Mouse (Mus musculus): ENCODE measurements around the gene Ttc16.

The Ttc16 gene

DNA sequence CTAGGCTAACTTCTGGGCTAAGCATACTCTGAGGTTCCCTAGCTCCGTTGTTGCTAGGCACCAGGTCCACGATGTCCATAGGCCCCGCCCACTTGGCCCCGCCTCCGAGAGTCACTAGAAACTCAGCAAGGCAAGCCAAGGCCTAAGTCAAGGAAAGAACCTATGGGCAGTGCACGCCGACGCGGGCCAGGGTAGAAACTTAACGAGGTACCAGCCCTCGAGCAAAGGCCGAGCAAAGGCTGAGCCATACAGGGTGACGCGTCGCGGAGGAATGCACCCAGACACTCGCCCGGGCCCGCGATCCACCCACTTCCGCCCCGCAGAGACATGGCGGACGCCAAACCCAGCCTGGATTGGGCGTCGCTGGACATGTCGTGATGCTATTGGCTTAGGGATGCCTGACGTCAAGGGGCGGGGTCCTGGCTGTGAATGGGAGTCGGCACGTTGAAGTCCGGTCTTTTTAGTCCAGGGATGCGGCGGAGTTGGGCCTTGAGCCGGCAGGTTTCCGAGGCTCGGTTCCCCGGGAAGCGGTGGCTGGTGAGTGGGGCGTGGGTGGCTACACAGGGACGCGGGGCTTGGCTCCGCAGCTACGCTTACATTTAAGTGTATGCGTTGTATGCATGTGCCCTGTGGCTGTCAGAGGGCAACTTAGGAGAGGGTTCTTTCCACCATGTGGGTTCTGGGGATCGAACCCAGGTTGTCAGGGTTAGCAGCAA, at the start of gene Ttc16, which contains the start of gene Ptrh1:
Gene Ttc16, minus strand, starts transcription at position 275 of the 716 bp plus-strand sequence.
Gene Ptrh1, plus strand, starts transcription at position 428 of the 716 bp plus-strand sequence.
- peak; percentile 90 for DNase-seq (ENCODE audit: low read depth, low spot score)

DNA sequence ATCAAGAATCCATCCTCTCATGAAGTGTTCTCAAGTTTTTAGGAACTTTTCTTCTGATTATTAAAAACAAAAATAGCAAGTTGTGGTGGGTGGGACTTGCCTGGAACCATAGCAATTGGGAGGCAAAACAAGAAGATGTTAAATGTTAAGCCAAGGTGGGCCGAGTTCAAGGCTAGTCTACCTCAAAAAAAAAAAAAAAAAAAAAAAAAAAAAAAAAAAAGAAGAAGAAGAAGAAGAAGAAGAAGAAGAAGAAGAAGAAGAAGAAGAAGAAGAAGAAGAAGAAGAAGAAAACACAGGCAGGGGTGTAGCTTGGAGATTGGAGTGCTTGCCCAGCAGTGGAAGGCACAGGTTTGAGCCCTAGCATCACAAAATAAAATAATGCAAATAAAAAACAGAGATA, 49.3 kb upstream of the Ttc16 start:
- DNase-seq (ENCODE audit: low read depth, low spot score): no peak

DNA sequence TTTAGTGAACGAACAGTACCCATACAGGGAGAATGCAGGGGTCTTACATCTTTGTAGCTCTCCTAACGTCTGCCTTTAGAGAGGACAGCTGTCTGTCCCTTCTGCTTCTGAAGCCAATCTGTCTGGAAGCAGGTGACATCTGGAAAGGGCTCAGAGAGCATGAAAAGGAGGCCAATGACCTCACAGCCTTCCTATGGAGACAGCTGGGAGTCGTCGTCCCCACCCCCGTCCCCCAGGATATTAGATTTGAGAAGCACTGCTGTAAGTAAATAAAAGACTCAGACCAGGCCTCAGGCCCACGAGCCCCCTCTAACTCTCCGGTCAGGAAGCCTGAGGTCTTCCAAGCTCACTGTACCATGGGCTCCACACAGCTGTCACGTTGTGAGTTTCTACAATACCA, 48.7 kb upstream of the Ttc16 start:
- DNase-seq (ENCODE audit: low read depth, low spot score): no peak

DNA sequence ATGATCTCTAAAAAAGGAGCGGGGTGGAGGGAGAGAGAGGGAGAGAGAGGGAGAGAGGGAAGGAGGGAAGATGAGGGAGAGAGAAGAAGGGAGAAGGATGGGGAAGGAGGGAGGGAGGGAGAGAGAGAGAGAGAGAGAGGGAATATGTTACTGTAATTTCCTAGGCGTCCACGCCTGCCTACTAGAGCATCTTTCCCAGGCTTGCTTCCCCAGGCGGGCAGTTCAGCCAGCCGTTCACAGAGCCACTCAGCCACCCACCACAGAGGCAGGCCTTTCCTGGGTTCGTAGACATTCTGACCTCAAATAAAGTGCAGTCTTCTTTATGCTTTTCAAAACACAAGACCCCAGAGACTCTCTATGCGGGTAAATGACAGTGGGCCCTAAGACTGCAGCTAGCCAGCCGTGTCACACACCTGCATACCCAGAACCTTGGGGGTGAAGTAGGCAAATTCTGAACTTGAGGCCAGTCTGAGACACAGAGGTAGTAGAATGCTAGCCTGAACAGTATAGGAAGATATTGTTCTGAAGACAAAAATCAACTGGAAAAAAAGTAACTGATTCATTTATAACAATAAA, 48.2 kb upstream of the Ttc16 start:
- DNase-seq (ENCODE audit: low read depth, low spot score): no peak

DNA sequence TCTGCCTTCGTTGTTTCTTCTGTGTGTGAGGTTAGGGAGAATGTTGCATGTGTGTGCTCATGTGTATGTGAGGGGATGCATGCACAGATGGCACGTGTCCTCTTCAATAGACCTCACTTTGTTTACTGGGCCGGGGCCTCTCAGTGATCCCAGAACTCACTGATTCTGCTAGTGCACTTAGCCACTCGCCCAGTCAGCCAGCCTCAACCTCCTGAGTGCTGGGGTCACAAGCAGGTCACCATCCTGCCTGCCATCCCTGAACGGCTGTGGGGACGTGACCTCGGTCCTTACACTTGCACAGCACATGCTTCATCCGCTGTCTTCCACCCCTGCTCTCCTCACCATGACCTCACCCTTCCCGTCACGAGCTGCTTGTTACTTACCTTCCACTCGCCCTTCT, 47.7 kb upstream of the Ttc16 start:
- DNase-seq (ENCODE audit: low read depth, low spot score): no peak

DNA sequence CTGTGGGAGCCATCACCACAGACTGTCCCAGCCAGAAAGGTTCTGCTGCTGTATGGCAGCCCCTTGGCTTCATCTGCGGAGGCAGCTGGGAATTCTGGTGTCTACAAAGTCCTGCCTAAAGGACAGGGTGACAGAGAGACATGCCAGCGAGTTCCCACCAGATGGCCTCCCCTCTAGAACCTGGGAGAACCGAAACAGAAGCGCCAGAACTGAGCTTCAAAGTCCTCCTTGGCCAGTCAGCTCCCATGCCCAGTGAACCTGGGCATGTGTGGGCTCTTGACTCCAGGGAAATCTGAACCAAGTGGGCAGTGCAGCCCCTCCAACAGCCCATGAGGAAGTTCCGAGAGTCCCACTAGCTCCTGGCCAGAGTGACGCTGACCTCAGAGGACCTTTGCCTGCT, 47.2 kb upstream of the Ttc16 start:
- DNase-seq (ENCODE audit: low read depth, low spot score): no peak

DNA sequence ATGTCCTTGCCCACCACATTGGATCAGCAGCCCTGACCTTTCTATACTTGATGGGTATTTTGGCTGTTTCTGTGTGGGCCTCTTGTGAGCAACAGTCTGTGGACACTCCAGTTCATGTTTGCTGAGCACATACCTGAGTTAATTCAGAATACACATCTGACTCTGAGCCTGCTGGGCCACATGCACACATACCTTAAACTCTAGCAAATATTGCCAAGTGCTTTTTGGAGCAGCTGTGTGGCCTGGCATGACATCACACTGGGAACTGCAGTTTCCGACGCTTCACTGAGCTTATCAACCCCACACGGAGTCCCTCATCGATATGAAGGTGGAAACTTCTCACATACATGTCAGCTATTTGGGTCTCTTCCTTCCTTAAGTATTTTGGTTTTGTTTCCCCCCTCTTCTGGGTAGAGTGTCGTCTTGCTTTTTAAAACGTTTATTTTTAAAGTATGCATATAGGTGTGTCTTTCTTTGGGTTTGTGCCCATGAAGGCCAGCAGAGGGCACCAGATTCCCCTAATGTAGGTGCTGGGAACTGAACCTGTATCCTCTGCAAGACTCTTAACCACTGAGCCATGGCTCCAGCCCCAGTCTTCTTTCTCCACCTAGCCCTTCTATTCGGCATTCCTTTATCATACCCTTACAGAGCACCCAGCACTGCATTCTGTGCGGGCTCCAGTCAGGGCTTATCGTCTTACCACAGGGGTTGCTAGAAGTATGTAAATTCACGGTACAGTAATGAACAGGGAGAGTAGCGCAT, 45.8 kb upstream of the Ttc16 start:
- peak; percentile 22 for DNase-seq (ENCODE audit: low read depth, low spot score)

DNA sequence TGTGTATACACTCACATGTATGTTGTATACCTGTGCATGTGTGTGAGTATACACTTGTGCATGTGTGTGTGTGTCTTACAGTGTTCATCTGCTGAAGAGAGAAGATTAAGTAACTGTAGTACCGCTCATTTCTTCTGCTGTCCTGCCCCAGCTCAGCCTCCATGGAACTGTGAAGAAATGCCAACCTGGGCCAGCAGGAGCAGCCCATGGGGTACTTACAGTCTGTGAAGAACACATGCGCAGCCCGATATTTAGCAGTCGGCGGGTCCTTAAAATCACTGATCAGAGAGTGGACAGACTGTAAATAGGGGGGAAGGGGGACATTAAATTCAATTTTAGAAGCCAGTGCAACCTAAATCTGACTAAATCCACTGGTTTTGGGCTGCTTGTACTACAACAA, 42.8 kb upstream of the Ttc16 start:
- no peak for DNase-seq (ENCODE audit: low read depth, low spot score)

DNA sequence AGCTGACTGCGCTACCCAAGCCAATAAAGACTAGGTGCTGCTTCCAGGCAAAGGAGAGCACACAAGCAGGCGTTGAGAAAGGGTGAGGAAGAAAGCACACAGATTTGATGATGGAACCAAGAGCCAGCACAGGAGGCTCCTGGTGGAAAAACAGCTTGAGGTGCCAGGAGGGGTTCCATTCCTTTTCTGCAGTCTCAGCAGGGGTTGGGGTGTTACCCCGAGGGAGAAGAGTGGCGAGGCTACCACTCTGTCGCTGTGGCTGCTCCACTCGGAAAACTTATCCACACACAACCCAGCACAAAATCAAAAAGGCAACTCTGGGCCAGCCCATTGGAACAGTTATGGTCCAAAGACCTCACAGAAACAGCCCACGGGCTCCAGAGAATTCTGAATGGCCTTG, 42.2 kb upstream of the Ttc16 start:
- DNase-seq (ENCODE audit: low read depth, low spot score): no peak

DNA sequence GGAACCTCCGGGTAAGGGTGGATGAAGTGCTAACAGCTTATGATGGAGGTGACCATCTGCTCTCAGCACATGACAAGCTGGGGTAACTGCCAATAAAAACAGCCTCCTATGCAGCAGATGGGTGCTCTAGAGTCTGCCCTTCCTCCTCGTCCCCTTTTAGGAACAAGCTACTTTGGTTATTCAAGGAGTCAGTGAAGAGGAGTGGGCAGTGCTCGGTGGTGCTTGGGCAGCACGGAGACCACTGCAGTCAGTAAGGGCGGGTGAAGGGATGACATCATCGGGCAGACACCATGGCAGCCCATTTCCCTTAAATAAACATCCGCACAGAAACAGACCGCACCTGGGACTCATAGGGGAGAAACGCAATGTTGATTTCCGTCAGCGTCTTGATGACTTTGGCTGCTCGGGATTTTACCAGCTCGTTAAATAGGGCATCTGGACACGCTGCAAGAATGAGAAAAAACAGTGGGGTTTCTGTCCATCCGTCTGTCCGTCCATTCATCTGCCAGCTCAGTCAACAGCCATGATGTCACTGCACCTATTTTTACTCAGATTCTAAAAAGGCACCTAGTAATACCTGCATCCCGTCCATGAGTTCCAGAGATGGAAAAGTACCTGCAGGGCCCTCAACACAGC, 41.6 kb upstream of the Ttc16 start:
- no peak for DNase-seq (ENCODE audit: low read depth, low spot score)

DNA sequence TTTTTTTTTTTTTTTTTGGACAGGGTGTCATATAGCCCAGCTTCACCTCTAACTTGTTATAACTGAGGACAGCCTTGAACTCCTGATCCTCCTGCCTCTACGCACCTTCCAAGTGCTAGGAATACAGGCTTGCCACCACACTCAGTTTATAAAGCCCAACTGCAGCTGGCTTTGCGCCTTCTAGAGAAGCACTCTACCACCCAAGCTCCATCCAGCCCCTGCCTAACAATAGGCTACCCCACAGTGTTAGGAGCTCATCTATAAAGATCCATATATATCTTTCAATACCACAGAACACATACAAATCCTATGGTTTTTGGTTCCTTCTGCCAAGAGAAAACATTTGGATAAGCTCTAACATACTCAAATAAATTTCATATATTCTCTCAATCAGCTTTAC, 41.1 kb upstream of the Ttc16 start:
- no peak for DNase-seq (ENCODE audit: low read depth, low spot score)

DNA sequence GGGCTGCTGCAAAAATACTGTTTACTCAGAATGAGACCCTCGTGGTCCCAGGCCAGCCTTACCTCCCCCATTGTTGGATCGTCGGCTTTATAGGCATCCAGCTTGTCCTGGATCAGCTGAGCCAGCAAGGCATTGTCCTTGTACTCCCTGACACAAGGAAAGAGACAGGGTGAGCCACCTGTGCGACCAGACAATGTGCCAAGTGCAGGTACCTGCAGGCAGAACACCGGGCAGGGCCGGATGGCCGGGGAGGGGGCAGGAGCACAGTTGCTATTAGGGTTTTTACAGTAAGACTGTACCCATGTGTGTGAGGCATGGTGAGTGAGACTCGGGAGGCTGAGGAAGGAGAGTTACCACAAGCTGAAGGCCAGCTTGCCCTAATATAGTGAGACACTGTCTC, 36.5 kb upstream of the Ttc16 start:
- DNase-seq (ENCODE audit: low read depth, low spot score): no peak

DNA sequence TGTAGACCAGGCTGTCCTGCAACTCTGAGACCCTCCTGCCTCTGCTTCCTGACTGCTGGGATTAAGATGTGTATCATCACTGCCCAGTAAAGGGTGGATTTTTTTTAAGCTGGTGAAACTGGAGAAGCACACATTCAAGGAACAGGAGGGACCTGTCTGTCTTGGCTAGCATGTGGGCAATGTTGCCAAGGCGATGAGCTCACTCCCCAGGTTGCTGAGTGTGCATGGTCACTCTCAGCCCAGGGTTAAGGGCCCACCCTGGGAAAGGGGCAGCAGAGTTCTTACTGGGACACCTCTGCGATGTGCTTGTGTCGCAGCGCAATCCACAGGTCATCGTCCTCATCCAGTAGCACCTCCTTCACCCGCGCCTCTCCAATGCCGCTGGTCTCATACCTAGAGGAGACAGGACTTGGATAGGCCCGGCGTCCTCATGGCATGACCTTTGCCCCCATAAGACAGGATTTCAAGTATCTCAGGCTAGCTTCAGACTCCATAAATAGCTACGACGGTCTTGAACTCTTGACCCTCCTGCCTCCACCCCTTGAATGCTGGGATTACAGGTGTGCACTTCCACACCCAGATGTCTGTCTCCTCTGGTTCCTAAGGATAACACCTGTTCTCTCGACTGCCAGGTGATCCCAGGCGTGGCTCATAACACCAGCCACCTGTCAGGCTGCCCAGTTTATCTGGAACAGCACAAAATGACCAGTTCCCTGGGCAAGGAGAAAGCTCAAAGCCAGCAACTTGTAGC, 33.6 kb upstream of the Ttc16 start:
- no peak for DNase-seq (ENCODE audit: low read depth, low spot score)

DNA sequence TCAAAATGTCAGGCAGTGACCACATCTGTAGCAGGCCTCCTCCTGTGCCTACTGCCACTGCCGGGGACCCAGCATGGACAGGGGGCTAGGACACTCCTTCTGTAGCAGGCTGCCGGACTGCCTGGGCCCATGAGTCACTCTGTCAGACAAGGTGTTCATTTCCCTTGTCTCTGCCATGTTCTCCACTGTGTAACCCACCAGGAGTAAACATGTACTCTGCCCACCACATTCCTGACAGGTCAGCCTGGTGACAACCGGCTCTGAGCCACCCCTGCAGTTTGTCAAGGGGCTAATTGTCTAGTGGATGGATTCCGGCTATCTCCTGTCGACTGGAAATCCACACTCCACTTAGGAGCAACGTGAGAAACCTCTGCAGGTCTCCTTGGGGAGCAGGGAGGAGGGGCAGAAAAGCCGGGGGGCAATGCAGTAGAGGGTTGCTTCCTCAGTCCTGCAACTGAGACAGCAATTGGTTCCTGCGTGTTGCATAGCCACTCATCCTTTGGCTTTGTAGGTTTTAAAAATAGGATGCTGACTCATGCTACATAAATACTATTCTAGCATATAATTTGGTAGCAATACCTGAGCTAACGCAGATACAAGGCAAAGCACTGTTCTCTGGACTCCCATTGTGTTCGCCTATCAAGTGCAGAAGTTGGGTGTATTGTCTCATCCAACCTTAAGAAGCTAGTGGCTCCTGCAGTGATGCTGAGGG, 23.0 kb upstream of the Ttc16 start:
- no peak for DNase-seq (ENCODE audit: low read depth, low spot score)

DNA sequence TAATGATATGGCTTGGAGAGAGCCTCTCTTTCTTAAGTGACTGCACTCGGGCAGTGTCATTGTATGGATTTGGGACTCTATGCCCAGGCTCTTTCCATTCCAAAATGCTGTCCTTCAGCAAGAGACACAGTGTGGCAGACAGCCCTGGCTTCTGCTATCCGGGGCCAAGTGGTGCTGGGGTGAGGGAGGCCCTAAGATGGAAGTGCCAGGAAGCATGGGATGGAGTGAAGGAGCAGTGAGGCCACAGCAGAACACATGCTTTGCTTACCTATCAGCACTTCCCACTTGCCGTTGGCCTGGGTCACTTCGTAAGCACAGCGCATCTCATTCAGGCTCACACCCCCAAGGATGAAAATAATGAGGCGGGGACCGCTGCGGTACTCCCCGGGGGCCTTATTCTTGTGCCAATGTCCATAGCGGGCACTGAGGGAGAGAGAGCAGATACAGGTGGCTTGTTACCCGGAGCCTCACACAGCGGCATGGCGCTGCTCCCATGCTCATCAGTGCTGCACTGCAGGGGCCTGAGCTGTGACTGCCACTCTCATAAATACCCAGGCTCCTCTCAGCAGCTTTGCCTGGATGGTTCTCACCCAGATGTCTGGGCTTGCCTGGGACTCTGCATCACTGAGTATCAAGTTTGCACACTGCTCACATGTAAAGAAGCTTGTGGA, 20.4 kb upstream of the Ttc16 start:
- no peak for DNase-seq (ENCODE audit: low read depth, low spot score)

DNA sequence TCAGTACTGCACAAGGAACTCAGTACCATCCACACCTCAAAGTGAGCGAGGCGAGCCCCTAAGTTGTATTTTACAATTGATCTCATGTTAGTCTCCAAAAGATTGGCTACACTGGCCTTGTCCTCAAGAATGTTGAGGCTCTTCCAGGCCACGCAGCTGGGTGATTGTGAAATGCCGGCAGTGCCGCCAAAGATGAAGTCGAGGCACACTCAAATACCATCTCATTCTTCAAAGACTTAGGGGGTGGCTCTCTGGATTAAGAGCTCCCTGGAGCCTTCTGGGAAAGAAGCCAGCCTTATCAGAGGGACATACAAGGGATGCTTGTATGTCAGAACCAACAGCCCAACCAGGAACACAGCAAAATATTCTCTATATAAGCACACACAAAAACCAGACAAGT, 15.9 kb upstream of the Ttc16 start:
- DNase-seq (ENCODE audit: low read depth, low spot score): no peak

DNA sequence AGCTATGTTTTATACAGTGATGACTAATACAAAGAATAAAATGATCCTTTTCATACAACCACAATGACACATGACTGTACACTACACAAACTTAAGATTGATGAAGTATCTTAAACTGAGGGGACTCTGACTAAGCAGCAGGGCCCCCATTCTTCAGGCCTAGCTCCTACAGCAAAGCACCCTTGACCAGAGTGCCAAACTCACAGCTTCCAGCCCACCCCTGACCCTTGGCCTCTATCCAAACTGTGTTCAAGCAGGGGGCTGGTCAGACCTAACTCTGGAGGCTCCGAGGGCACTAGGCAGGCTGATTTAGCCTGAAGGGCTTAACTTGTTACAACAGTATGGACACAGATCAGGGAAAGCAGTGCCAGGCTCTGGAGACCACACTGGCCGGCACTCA, 13.1 kb upstream of the Ttc16 start:
- DNase-seq (ENCODE audit: low read depth, low spot score): no peak

DNA sequence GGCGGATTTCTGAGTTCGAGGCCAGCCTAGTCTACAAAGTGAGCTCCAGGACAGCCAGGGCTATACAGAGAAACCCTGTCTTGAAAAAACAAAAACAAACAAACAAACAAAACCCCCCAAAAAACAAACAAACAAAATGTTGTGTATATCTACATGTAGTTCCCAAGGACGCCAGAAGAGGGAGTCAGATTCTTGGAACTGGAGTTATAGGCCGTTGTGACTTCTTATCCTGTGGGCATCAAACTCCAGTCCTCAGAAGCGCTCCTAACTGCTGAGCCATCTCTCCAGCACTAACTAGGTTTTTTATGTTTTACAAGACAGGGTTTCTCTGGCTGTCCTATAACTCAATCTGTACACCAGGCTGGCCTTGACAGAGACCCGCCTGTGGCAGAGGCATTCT, 11.7 kb upstream of the Ttc16 start:
- no peak for DNase-seq (ENCODE audit: low read depth, low spot score)

DNA sequence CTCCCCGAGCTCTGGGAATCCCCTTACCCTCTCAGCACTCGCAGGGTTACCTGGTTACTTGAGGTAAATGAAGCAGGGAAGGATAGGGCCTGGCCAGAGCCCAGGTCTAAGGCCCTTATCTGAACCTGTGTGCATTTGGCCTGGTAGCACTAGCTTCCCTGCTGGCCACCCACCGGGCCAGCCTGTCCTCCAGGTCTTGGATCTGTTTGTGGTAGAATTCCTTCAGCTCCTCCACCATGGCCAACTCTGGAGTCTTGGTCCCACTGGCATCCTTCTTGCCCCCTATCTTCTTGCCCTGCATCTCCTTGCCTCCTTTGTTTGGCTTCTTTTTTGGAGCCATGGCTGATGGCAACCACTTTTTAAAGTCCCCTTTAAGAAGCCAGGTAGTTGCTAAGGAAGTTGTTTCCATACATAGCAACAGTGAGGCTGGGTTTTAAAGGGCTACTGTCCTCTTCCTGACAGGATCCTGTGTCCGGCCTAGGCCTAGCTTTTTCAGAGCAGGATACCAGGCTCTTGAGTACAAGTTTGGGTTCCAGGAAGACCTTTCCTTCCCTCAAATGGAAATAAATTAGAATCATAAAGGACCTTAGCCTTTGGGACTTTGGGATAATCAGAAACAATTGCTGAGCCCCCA, 8.7 kb upstream of the Ttc16 start, which contains the start of gene Cfap157:
Gene Cfap157, minus strand, starts transcription at position 381 of the 634 bp plus-strand sequence.
- no peak for DNase-seq (ENCODE audit: low read depth, low spot score)

DNA sequence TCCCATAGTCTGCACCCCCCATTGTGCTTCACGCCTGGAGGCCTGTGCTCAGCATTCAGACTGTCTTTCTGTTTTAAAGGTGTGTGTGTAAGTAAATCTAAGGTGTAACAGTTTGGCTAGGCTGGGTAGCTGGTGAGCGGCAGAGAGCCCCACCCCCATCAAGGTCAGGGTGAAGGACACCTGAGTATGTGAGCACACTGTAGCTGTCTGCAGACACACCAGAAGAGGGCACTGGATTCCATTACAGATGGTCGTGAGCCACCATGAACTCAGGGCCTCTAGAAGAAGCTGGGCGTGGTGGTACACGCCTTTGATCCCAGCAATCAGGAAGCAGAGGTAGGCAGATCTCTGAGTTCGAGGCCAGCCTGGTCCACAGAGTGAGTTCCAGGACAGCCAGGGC, 6.3 kb upstream of the Ttc16 start:
- no peak for DNase-seq (ENCODE audit: low read depth, low spot score)
